Mouse (Mus musculus) forelimb bud, embryonic 11.5 days (tissue): Measurements from ENCODE around the gene Plpp7.
A peak's percentile ranks its signal among the peaks of the same experiment; 100 is the strongest.

Experiments
- DNase-seq: peaks from one replicate; pipeline ENCODE4 v3.0.0-alpha.2; 2012; ENCODE audit warnings: low read depth, low spot score

Gene Plpp7

GRCm38 (mm10) chr2:32096122-32096420 lies 743 bp downstream of the Plpp7 start:
- no peak for DNase-seq

GRCm38 (mm10) chr2:32102944-32103343 lies 7.6 kb downstream of the Plpp7 start:
- no peak for DNase-seq

- no peak for DNase-seq
Observed at GRCm38 (mm10) chr2:32103557-32103956, 8.2 kb downstream of the Plpp7 start.

GRCm38 (mm10) chr2:32104122-32104521 lies 8.8 kb downstream of the Plpp7 start:
- no peak for DNase-seq

GRCm38 (mm10) chr2:32105117-32105913 lies 10.0 kb downstream of the Plpp7 start:
- no peak for DNase-seq

- no peak for DNase-seq
Observed at GRCm38 (mm10) chr2:32105930-32106329, 10.6 kb downstream of the Plpp7 start.

- no peak for DNase-seq
Observed at GRCm38 (mm10) chr2:32111268-32111667, 15.9 kb downstream of the Plpp7 start.

- DNase-seq, result no peak
Observed at GRCm38 (mm10) chr2:32112548-32112947, 17.2 kb downstream of the Plpp7 start.

- no peak for DNase-seq
Observed at GRCm38 (mm10) chr2:32115851-32116268, 20.5 kb downstream of the Plpp7 start.

- no peak for DNase-seq
Observed at GRCm38 (mm10) chr2:32119802-32120750, 24.7 kb downstream of the Plpp7 start.

GRCm38 (mm10) chr2:32121150-32121549 lies 25.8 kb downstream of the Plpp7 start:
- DNase-seq, result no peak

GRCm38 (mm10) chr2:32121785-32122184 lies 26.5 kb downstream of the Plpp7 start:
- no peak for DNase-seq

- no peak for DNase-seq
Observed at GRCm38 (mm10) chr2:32127653-32128535, 32.6 kb downstream of the Plpp7 start.

- DNase-seq, result no peak
Observed at GRCm38 (mm10) chr2:32128536-32128841, 33.2 kb downstream of the Plpp7 start.

- DNase-seq, result no peak
Observed at GRCm38 (mm10) chr2:32129383-32130074, 34.2 kb downstream of the Plpp7 start.

- no peak for DNase-seq
Observed at GRCm38 (mm10) chr2:32130435-32130834, 35.1 kb downstream of the Plpp7 start.

- DNase-seq, result no peak
Observed at GRCm38 (mm10) chr2:32131205-32131834, 36.0 kb downstream of the Plpp7 start.

GRCm38 (mm10) chr2:32131866-32132566 lies 36.7 kb downstream of the Plpp7 start:
- no peak for DNase-seq

GRCm38 (mm10) chr2:32132567-32132992 lies 37.3 kb downstream of the Plpp7 start:
- peak; percentile 62 for DNase-seq

- DNase-seq, result peak; percentile 86
Observed at GRCm38 (mm10) chr2:32134039-32134438, 38.7 kb downstream of the Plpp7 start.
